Mouse (Mus musculus): ENCODE data around the gene Rptor.

The Rptor gene

GRCm38 (mm10) chr11:119709239-119709638, 106.5 kb downstream of the Rptor start:
- no peaks in the 10 kb centered on the region for H3K36me3 ChIP-seq (ENCODE audit: control insufficient read depth, insufficient read depth, low read length, poor library complexity, severe bottlenecking)
- H3K27me3 ChIP-seq (ENCODE audit: control insufficient read depth, insufficient read depth, low read length, poor library complexity, severe bottlenecking), result no peaks in the 10 kb centered on the region
- peak; percentile 44 for DNase-seq (ENCODE audit: low read depth, low spot score)

- H3K36me3 ChIP-seq (ENCODE audit: control insufficient read depth, insufficient read depth, low read length, poor library complexity, severe bottlenecking), result no peaks in the 10 kb centered on the region
- DNase-seq (ENCODE audit: low read depth, low spot score), result no peak
- no peaks in the 10 kb centered on the region for H3K27me3 ChIP-seq (ENCODE audit: control insufficient read depth, insufficient read depth, low read length, poor library complexity, severe bottlenecking)
These were observed 107.6 kb downstream of the Rptor start for GRCm38 (mm10) chr11:119710338-119710737.

GRCm38 (mm10) chr11:119710822-119711221, 108.1 kb downstream of the Rptor start:
- Histone ChIP-seq H3K36me3 (ENCODE audit: control insufficient read depth, insufficient read depth, low read length, poor library complexity, severe bottlenecking) (no peaks in the 10 kb centered on the region), H3K27me3 (ENCODE audit: control insufficient read depth, insufficient read depth, low read length, poor library complexity, severe bottlenecking) (no peaks in the 10 kb centered on the region)
- no peak for DNase-seq (ENCODE audit: low read depth, low spot score)

GRCm38 (mm10) chr11:119715437-119715836, 112.7 kb downstream of the Rptor start:
- no peak for DNase-seq (ENCODE audit: low read depth, low spot score)
- H3K27me3 ChIP-seq (ENCODE audit: control insufficient read depth, insufficient read depth, low read length, poor library complexity, severe bottlenecking), result no peaks in the 10 kb centered on the region
- H3K36me3 ChIP-seq (ENCODE audit: control insufficient read depth, insufficient read depth, low read length, poor library complexity, severe bottlenecking), result no peaks in the 10 kb centered on the region

GRCm38 (mm10) chr11:119715841-119716596, 113.3 kb downstream of the Rptor start:
- Histone ChIP-seq H3K27me3 (ENCODE audit: control insufficient read depth, insufficient read depth, low read length, poor library complexity, severe bottlenecking) (no peaks in the 10 kb centered on the region), H3K36me3 (ENCODE audit: control insufficient read depth, insufficient read depth, low read length, poor library complexity, severe bottlenecking) (no peaks in the 10 kb centered on the region)
- no peak for DNase-seq (ENCODE audit: low read depth, low spot score)

- no peaks in the 10 kb centered on the region for H3K36me3 ChIP-seq (ENCODE audit: control insufficient read depth, insufficient read depth, low read length, poor library complexity, severe bottlenecking)
- no peaks in the 10 kb centered on the region for H3K27me3 ChIP-seq (ENCODE audit: control insufficient read depth, insufficient read depth, low read length, poor library complexity, severe bottlenecking)
- no peak for DNase-seq (ENCODE audit: low read depth, low spot score)
These were observed 115.4 kb downstream of the Rptor start for GRCm38 (mm10) chr11:119718115-119718514.

GRCm38 (mm10) chr11:119720101-119721048, 117.7 kb downstream of the Rptor start:
- Histone ChIP-seq H3K36me3 (ENCODE audit: control insufficient read depth, insufficient read depth, low read length, poor library complexity, severe bottlenecking) (no peaks in the 10 kb centered on the region; the same call in 1 of the 2 replicates), H3K27me3 (ENCODE audit: control insufficient read depth, insufficient read depth, low read length, poor library complexity, severe bottlenecking) (no peaks in the 10 kb centered on the region)
- DNase-seq (ENCODE audit: low read depth, low spot score), result no peak

GRCm38 (mm10) chr11:119724709-119725108, 122.0 kb downstream of the Rptor start:
- no peaks in the 10 kb centered on the region for H3K27me3 ChIP-seq (ENCODE audit: control insufficient read depth, insufficient read depth, low read length, poor library complexity, severe bottlenecking)
- peaks cover 3% of the 10 kb centered on the region for H3K36me3 ChIP-seq (ENCODE audit: control insufficient read depth, insufficient read depth, low read length, poor library complexity, severe bottlenecking)
- DNase-seq (ENCODE audit: low read depth, low spot score), result no peak

GRCm38 (mm10) chr11:119731382-119731781, 128.7 kb downstream of the Rptor start:
- peaks cover 1% of the 10 kb centered on the region for H3K36me3 ChIP-seq (ENCODE audit: control insufficient read depth, insufficient read depth, low read length, poor library complexity, severe bottlenecking)
- no peak for DNase-seq (ENCODE audit: low read depth, low spot score)
- H3K27me3 ChIP-seq (ENCODE audit: control insufficient read depth, insufficient read depth, low read length, poor library complexity, severe bottlenecking), result no peaks in the 10 kb centered on the region

GRCm38 (mm10) chr11:119732362-119732761, 129.7 kb downstream of the Rptor start:
- DNase-seq (ENCODE audit: low read depth, low spot score), result no peak
- Histone ChIP-seq H3K27me3 (ENCODE audit: control insufficient read depth, insufficient read depth, low read length, poor library complexity, severe bottlenecking) (no peaks in the 10 kb centered on the region), H3K36me3 (ENCODE audit: control insufficient read depth, insufficient read depth, low read length, poor library complexity, severe bottlenecking) (no peaks in the 10 kb centered on the region; the same call in none of the 2 replicates)

GRCm38 (mm10) chr11:119732961-119733656, 130.4 kb downstream of the Rptor start:
- no peaks in the 10 kb centered on the region for H3K27me3 ChIP-seq (ENCODE audit: control insufficient read depth, insufficient read depth, low read length, poor library complexity, severe bottlenecking)
- H3K36me3 ChIP-seq (ENCODE audit: control insufficient read depth, insufficient read depth, low read length, poor library complexity, severe bottlenecking), result no peaks in the 10 kb centered on the region; the same call in none of the 2 replicates
- DNase-seq (ENCODE audit: low read depth, low spot score), result no peak

GRCm38 (mm10) chr11:119733657-119733990, 130.9 kb downstream of the Rptor start:
- no peak for DNase-seq (ENCODE audit: low read depth, low spot score)
- Histone ChIP-seq H3K36me3 (ENCODE audit: control insufficient read depth, insufficient read depth, low read length, poor library complexity, severe bottlenecking) (no peaks in the 10 kb centered on the region; the same call in 1 of the 2 replicates), H3K27me3 (ENCODE audit: control insufficient read depth, insufficient read depth, low read length, poor library complexity, severe bottlenecking) (no peaks in the 10 kb centered on the region)

- Histone ChIP-seq H3K27me3 (ENCODE audit: control insufficient read depth, insufficient read depth, low read length, poor library complexity, severe bottlenecking) (no peaks in the 10 kb centered on the region), H3K36me3 (ENCODE audit: control insufficient read depth, insufficient read depth, low read length, poor library complexity, severe bottlenecking) (no peaks in the 10 kb centered on the region; the same call in 1 of the 2 replicates)
- no peak for DNase-seq (ENCODE audit: low read depth, low spot score)
These were observed 132.4 kb downstream of the Rptor start for GRCm38 (mm10) chr11:119735152-119735551.

GRCm38 (mm10) chr11:119738990-119739846, 136.5 kb downstream of the Rptor start:
- H3K27me3 ChIP-seq (ENCODE audit: control insufficient read depth, insufficient read depth, low read length, poor library complexity, severe bottlenecking), result no peaks in the 10 kb centered on the region
- no peak for DNase-seq (ENCODE audit: low read depth, low spot score)
- H3K36me3 ChIP-seq (ENCODE audit: control insufficient read depth, insufficient read depth, low read length, poor library complexity, severe bottlenecking), result no peaks in the 10 kb centered on the region

Data from splenic B cell, adult 2 months (primary cell).